Comparison of ENCODE assay signal across 12 mouse cellular contexts in the genomic region with DNA sequence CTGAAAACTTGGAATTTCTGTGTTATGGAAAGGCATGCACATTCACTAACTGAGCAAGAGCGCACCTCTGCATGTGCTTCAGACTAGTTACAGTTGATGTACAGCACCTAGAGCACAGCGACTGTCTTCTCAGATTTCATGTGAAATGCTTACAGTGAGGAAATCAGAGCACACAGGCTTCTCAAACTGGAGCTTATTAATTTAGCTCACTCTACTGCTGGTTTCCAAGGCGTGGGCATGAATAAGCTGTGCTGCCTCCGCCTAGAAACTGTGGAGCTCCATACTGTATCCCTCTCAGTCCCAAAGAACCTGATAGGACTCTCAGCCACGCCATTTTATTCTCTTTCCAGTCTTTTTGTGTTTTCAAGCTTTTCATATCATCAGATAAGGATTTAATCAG.
"Had no signal": no experiment of that assay in that cellular context is flagged by ENCODE, and none has a peak within 500 bp of the region (broad histone marks: within the 10 kb centered on the region; RNA-seq: fewer than 3 reads in every experiment).

No protein-coding gene starts in this region.

- DNase-seq: kidney, adult 2 months; kidney, postnatal 25 days; layer of hippocampus, postnatal 36 days; left cerebral cortex, postnatal 4 days; liver, postnatal 0 days; lung, embryonic 14.5 days; thymus, adult 2 months; thymus, postnatal 14 days; thymus, postnatal 4 days had no signal

- ATAC-seq: intestine, postnatal 0 days; liver, postnatal 0 days; lung, postnatal 0 days; midbrain, embryonic 15.5 days had no signal
